Mouse (Mus musculus): ENCODE results near the gene Ocel1.

The Ocel1 gene

GRCm38 (mm10) chr8:71403107-71403885 is 32.2 kb downstream of the Ocel1 start:
- no peak for DNase-seq (ENCODE audit: low read depth, low spot score)

GRCm38 (mm10) chr8:71404011-71404410 is 32.9 kb downstream of the Ocel1 start:
- DNase-seq (ENCODE audit: low read depth, low spot score), result no peak

- no peak for DNase-seq (ENCODE audit: low read depth, low spot score)
Observed at GRCm38 (mm10) chr8:71404951-71405351, 33.9 kb downstream of the Ocel1 start.

GRCm38 (mm10) chr8:71405401-71406098 is 34.5 kb downstream of the Ocel1 start, which contains the start of gene Ankle1:
Gene Ankle1, plus strand, starts transcription at chr8:71406010.
- peak; percentile 76 for DNase-seq (ENCODE audit: low read depth, low spot score)

- no peak for DNase-seq (ENCODE audit: low read depth, low spot score)
Observed at GRCm38 (mm10) chr8:71406099-71407015, 35.3 kb downstream of the Ocel1 start.

GRCm38 (mm10) chr8:71407441-71407840 is 36.3 kb downstream of the Ocel1 start:
- DNase-seq (ENCODE audit: low read depth, low spot score), result no peak

- no peak for DNase-seq (ENCODE audit: low read depth, low spot score)
Observed at GRCm38 (mm10) chr8:71408231-71408630, 37.1 kb downstream of the Ocel1 start.

GRCm38 (mm10) chr8:71411535-71412273 is 40.6 kb downstream of the Ocel1 start:
- no peak for DNase-seq (ENCODE audit: low read depth, low spot score)

GRCm38 (mm10) chr8:71422121-71422520 is 51.0 kb downstream of the Ocel1 start:
- DNase-seq (ENCODE audit: low read depth, low spot score), result no peak
